Mouse (Mus musculus): Measurements from ENCODE around the gene Snx1. TPM values are rescaled to one million over a fixed set of nuclear protein-coding genes. Genes with fewer than 3 reads are reported as not detected.

The Snx1 gene
- polyA plus RNA-seq, 1 experiment = 59.1 TPM

- no peak for TF ChIP-seq POLR2A (IDR thresholded peaks at IDR 0.05; ENCODE audit: control insufficient read depth, extremely low read depth, insufficient read depth, low read length, poor library complexity)
- TF ChIP-seq CTCF (IDR thresholded peaks at IDR 0.05; ENCODE audit: borderline replicate concordance, control insufficient read depth, extremely low read depth, insufficient read depth, low read length, poor library complexity) = no peak
- WGBS = 97% methylated on average over 6 of the region's 6 CpGs
- H3K27me3 ChIP-seq (ENCODE audit: control insufficient read depth, insufficient read depth, low read length) = no peaks in the 10 kb centered on the region
- H3K36me3 ChIP-seq (ENCODE audit: control insufficient read depth, insufficient read depth, low read length) = peaks cover 72% of the 10 kb centered on the region
- H3K27ac ChIP-seq (ENCODE audit: control insufficient read depth, insufficient read depth, low read length) = no peak overlapping the region
- DNase-seq = no peak
- H3K4me1 ChIP-seq (replicated peaks; ENCODE audit: control insufficient read depth, insufficient read depth, low read length) = no peaks in the 10 kb centered on the region
- H3K4me3 ChIP-seq (ENCODE audit: control insufficient read depth, insufficient read depth, low read length) = no peak overlapping the region
Measured at GRCm38 (mm10) chr9:66102668-66103067, 23.7 kb downstream of the Snx1 start.

- Histone ChIP-seq H3K27me3 (ENCODE audit: control insufficient read depth, insufficient read depth, low read length) (no peaks in the 10 kb centered on the region), H3K4me1 (replicated peaks; ENCODE audit: control insufficient read depth, insufficient read depth, low read length) (no peaks in the 10 kb centered on the region), H3K36me3 (ENCODE audit: control insufficient read depth, insufficient read depth, low read length) (peaks cover 73% of the 10 kb centered on the region), H3K27ac (ENCODE audit: control insufficient read depth, insufficient read depth, low read length) (no peak overlapping the region), H3K4me3 (ENCODE audit: control insufficient read depth, insufficient read depth, low read length) (no peak overlapping the region)
- no peak for TF ChIP-seq CTCF (IDR thresholded peaks at IDR 0.05; ENCODE audit: borderline replicate concordance, control insufficient read depth, extremely low read depth, insufficient read depth, low read length, poor library complexity)
- no peak for TF ChIP-seq POLR2A (IDR thresholded peaks at IDR 0.05; ENCODE audit: control insufficient read depth, extremely low read depth, insufficient read depth, low read length, poor library complexity)
- WGBS = 96% methylated on average over 8 of the region's 8 CpGs
- no peak for DNase-seq
Measured at GRCm38 (mm10) chr9:66101577-66101976, 24.8 kb downstream of the Snx1 start.

- no peak for DNase-seq
- H3K27me3 ChIP-seq (ENCODE audit: control insufficient read depth, insufficient read depth, low read length) = no peaks in the 10 kb centered on the region
- WGBS = 95% methylated on average over 2 of the region's 2 CpGs
- TF ChIP-seq POLR2A (IDR thresholded peaks at IDR 0.05; ENCODE audit: control insufficient read depth, extremely low read depth, insufficient read depth, low read length, poor library complexity) (no peak), CTCF (IDR thresholded peaks at IDR 0.05; ENCODE audit: borderline replicate concordance, control insufficient read depth, extremely low read depth, insufficient read depth, low read length, poor library complexity) (no peak)
- H3K4me1 ChIP-seq (replicated peaks; ENCODE audit: control insufficient read depth, insufficient read depth, low read length) = peaks cover 11% of the 10 kb centered on the region
- no peak overlapping the region for H3K4me3 ChIP-seq (ENCODE audit: control insufficient read depth, insufficient read depth, low read length)
- no peak overlapping the region for H3K27ac ChIP-seq (ENCODE audit: control insufficient read depth, insufficient read depth, low read length)
- peaks cover 41% of the 10 kb centered on the region for H3K36me3 ChIP-seq (ENCODE audit: control insufficient read depth, insufficient read depth, low read length)
Measured at GRCm38 (mm10) chr9:66092664-66093063, 33.7 kb downstream of the Snx1 start.

GRCm38 (mm10) chr9:66091327-66092231 is 34.8 kb downstream of the Snx1 start:
- Histone ChIP-seq H3K27ac (ENCODE audit: control insufficient read depth, insufficient read depth, low read length) (no peak overlapping the region), H3K36me3 (ENCODE audit: control insufficient read depth, insufficient read depth, low read length) (peaks cover 40% of the 10 kb centered on the region)
- 94% methylated on average over 6 of the region's 6 CpGs for WGBS

GRCm38 (mm10) chr9:66090593-66091244 is 35.7 kb downstream of the Snx1 start:
- Histone ChIP-seq H3K27ac (ENCODE audit: control insufficient read depth, insufficient read depth, low read length) (no peak overlapping the region), H3K27me3 (ENCODE audit: control insufficient read depth, insufficient read depth, low read length) (no peaks in the 10 kb centered on the region), H3K4me1 (replicated peaks; ENCODE audit: control insufficient read depth, insufficient read depth, low read length) (peaks cover 11% of the 10 kb centered on the region), H3K36me3 (ENCODE audit: control insufficient read depth, insufficient read depth, low read length) (peaks cover 32% of the 10 kb centered on the region), H3K4me3 (ENCODE audit: control insufficient read depth, insufficient read depth, low read length) (no peak overlapping the region)
- 94% methylated on average over 13 of the region's 13 CpGs for WGBS
- no peak for TF ChIP-seq POLR2A (IDR thresholded peaks at IDR 0.05; ENCODE audit: control insufficient read depth, extremely low read depth, insufficient read depth, low read length, poor library complexity)
- TF ChIP-seq CTCF (IDR thresholded peaks at IDR 0.05; ENCODE audit: borderline replicate concordance, control insufficient read depth, extremely low read depth, insufficient read depth, low read length, poor library complexity) = no peak
- DNase-seq = no peak

More at GRCm38 (mm10) chr9:66091327-66092231, 34.8 kb downstream of the Snx1 start:
- Histone ChIP-seq H3K4me1 (replicated peaks; ENCODE audit: control insufficient read depth, insufficient read depth, low read length) (peaks cover 11% of the 10 kb centered on the region), H3K4me3 (ENCODE audit: control insufficient read depth, insufficient read depth, low read length) (no peak overlapping the region), H3K27me3 (ENCODE audit: control insufficient read depth, insufficient read depth, low read length) (no peaks in the 10 kb centered on the region)
- TF ChIP-seq CTCF (IDR thresholded peaks at IDR 0.05; ENCODE audit: borderline replicate concordance, control insufficient read depth, extremely low read depth, insufficient read depth, low read length, poor library complexity) (no peak), POLR2A (IDR thresholded peaks at IDR 0.05; ENCODE audit: control insufficient read depth, extremely low read depth, insufficient read depth, low read length, poor library complexity) (no peak)
- no peak for DNase-seq

GRCm38 (mm10) chr9:66088411-66088810 is 38.0 kb downstream of the Snx1 start:
- TF ChIP-seq CTCF (IDR thresholded peaks at IDR 0.05; ENCODE audit: borderline replicate concordance, control insufficient read depth, extremely low read depth, insufficient read depth, low read length, poor library complexity) (peak; percentile 72; the same call in 1 of the 2 replicates), POLR2A (IDR thresholded peaks at IDR 0.05; ENCODE audit: control insufficient read depth, extremely low read depth, insufficient read depth, low read length, poor library complexity) (no peak)
- H3K27ac ChIP-seq (ENCODE audit: control insufficient read depth, insufficient read depth, low read length) = no peak overlapping the region
- WGBS = 75% methylated on average over 4 of the region's 4 CpGs
- peaks cover 21% of the 10 kb centered on the region for H3K36me3 ChIP-seq (ENCODE audit: control insufficient read depth, insufficient read depth, low read length)
- H3K4me1 ChIP-seq (replicated peaks; ENCODE audit: control insufficient read depth, insufficient read depth, low read length) = no peaks in the 10 kb centered on the region
- no peaks in the 10 kb centered on the region for H3K27me3 ChIP-seq (ENCODE audit: control insufficient read depth, insufficient read depth, low read length)
- peak; percentile 65 for DNase-seq
- no peak overlapping the region for H3K4me3 ChIP-seq (ENCODE audit: control insufficient read depth, insufficient read depth, low read length)

Data from thymus, adult 2 months (tissue).